Mouse (Mus musculus) right cerebral cortex, postnatal 14 days (tissue): ENCODE results near the gene Vps13a.

ENCODE experiments used
- DNase-seq: peaks from one replicate; pipeline ENCODE4 v3.0.0; 2022

Vps13a gene

DNA sequence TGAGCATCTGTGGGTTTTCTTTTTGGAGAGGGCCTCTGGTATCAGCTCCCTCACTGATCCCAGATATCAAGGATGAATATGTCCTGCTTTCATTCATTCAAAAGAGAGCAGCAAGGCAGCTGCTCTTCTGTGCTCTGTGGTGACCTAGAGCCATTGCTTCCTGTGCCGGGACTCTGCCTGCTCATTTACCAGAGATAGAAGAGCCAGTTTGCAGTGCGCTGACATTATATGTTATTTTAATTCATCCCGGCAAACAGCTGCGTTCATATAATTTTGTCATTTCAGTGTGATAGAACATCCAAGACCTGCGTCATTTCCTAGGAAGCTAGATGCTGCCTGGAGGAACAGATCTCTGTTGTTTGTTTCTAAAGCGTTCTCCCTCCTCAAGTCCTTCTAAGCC is 203.9 kb downstream of the Vps13a start:
- no peak for DNase-seq
